Mouse (Mus musculus): ENCODE results near the gene Gm11037.

DNA sequence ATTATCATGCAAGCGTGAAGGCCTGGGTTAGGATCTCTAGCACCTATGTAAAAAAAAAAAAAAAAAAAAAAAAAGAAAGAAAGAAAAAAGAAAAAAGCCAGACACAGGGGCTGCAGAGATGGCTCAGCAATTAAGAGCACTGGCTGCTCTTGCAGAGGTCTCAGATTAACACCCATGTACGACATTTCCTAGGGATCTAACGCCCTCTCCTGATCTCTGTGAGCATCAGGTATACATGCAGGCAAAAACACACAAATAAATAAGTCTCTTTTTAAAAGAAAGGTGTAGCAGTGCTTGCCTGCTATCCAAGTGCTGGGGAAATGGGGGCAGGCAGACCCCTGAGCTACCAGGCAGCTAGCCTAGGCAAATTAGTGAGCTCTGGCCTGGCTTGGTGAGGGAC lies 31.8 kb upstream of the Gm11037 start:
- no peak for TF ChIP-seq CTCF (IDR thresholded peaks at IDR 0.05; ENCODE audit: insufficient read depth, low read depth, low read length)
- TF ChIP-seq POLR2A (IDR thresholded peaks at IDR 0.05; ENCODE audit: insufficient read depth, low read depth, low read length) = no peak

Measured in olfactory bulb, adult 2 months (tissue).